Mouse (Mus musculus): ENCODE results near the gene Diaph3. TPM values are rescaled to one million over a fixed set of nuclear protein-coding genes. Genes with fewer than 3 reads are reported as not detected.

Gene Diaph3
- total RNA-seq, 2 experiments from 2014 or later: 2.5 to 2.7 TPM

DNA sequence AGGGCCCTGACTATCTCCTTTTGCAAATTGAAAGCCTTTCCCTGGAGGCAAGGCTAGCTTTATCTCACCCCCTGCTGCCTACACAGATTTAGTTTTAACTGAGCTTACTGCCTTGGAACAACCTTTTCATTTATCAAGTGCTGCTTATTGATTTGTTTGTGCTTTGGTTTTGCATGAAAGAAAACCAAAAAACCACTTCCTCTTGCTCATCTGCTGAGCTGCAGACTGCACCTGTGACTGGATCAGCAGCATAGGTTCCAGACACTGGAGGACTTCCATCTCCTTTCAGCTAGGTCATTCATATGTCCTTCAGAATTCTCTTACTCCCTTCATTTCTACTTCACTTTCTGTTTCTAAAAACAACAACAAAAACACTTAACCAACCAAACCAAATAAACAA, 459.1 kb downstream of the Diaph3 start:
- intact Hi-C loops (cut with DNase I; ENCODE audit: low total_unique reads): loop anchor here (5.0 kb wide), 1 partner anchor 100 kb away; no protein-coding TSS in a partner anchor

DNA sequence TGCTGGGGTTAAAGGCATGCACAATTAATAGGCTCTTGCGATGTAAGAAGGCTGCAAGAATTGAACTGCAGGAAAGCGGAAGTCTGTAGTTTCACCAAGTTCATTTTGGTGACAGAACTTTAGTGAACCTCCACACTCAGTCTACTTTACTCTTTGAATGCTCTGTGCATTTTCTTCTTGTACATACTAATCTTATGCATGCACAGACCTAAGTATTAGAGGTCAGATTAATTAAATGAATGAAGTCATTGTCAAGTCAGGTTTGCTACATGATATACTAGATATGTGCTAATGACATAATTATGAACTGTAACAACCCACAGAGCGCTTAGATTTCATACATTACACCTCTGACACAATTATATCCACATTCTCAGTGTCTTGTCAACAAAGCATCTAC, 462.0 kb downstream of the Diaph3 start:
- no peak for DNase-seq
- intact Hi-C loops (cut with DNase I; ENCODE audit: low total_unique reads): no loop called here

More for the DNA sequence above, 459.1 kb downstream of the Diaph3 start:
- no peak for DNase-seq

DNA sequence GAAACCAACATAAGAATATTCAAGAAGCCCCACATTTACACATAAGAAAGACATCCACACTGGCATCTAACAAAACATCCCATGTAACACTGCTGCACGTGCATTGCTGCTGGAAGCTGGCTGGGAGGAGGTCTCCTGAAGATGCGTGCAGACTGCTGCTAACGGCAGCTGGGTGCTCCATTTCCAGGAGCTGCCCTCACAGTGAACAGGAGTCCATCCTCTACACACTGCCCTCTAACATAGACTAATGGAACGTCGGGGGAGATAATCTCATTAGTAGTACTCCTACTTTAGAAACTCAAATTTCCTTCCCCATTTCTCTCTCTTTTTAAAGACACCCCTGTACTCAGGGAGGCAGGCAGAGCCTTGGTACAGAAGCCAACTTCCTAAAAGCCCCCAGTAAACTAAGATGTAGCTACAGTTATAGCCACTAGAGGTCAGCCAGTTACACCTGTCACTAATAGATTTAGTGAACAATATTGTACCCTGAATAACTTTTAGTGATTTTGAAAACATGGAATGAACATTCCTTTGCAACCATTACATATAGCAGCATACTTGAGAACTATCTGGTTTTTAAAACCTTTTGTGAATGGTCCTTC, 462.8 kb downstream of the Diaph3 start:
- DNase-seq: no peak
- intact Hi-C loops (cut with DNase I; ENCODE audit: low total_unique reads): no loop called here

DNA sequence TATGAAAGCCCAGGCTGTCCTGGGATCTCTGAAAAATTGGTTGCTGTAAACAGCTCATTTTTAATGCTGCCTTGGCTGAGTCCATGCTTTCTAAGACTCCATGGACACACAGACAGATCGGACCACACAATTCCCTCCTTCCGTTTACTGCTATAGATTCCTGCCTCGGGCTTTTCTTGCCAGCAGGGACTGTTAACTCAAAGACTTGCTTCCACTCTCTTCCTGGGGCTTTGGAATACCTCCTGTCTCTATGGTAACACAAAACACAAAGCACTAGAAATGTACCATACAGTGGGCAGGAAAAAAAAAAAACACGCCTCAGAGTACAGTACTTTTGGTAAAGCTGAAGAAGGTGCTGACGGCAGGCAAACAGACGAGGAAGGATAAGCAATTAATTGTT, 464.0 kb downstream of the Diaph3 start:
- DNase-seq: no peak
- intact Hi-C loops (cut with DNase I; ENCODE audit: low total_unique reads): no loop called here

DNA sequence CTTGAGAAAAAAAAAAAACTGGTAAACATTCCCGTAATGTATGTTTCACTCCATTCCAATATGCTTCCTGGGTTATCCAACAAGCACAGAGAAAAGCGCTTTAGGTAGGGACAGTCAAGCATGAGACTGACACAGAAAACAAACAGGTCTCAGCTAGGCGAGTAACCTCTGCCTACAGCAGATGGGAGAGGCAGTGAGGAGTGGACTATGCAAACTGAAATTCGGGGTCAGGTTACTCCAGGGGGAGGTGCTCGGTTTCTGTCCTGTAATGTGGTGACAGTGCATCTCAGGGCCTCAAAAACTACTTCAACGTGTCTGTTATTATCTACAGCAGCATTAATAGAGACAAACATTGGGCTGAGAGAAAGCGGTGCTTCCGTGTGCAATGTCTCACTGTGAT, 465.7 kb downstream of the Diaph3 start:
- intact Hi-C loops (cut with DNase I; ENCODE audit: low total_unique reads): no loop called here
- DNase-seq: no peak

DNA sequence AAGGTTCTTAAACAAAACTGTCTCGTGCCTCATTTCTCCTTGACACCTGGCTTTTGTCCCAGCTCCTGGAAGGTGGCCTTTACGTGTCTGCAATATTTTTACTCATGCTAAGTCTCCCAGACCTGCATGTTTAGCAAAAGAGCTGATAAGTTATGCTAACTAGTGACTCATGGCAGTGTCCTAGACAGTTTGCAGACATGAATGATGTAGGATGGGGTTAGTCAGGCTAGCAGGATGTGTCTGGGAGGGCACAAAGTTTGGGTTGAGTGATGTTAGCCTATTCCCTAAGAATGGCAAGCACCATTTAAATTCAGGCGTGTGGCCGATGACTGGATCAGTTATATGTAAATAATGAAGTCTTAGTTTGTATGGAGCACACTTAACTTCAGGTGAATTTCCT, 478.2 kb downstream of the Diaph3 start:
- intact Hi-C loops (cut with DNase I; ENCODE audit: low total_unique reads): no loop called here
- no peak for DNase-seq

DNA sequence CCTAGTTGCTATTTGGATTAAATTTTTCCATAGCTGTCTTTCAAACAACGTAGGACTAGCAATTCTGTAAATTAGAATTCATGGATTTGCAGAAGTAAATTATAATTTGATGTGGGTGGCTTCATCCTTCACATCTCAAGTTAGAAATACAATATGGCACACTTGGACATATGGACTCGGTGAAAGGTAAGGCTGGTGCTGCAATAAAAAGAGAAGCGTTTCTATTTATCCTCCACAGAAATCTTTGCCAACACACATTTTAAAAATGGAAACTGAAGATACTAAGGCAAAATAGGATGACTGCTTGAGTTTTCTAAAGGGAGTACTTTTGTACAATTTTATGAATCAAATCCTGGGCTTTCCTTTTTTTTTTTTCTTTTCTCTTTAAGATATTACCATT, 480.5 kb downstream of the Diaph3 start:
- intact Hi-C loops (cut with DNase I; ENCODE audit: low total_unique reads): no loop called here
- DNase-seq: no peak

DNA sequence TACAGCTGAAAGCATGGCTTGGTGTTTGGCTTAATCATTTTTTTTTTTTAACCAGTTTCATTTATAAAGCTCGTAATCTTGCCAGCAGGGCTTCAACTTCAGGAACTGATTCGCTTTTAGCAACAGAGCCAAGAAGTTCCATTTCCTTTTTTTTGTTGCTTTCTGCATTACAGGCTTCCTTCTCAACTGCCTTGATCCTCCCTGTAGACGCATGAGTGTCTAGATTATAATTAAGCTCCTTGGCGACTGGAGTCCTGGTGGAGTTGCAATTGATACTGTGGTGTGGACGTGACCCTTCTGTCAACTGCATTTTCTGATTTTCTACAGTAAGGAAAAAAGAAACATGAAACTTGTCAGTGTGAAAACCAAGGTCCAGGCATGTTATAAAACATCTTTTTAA, 484.8 kb downstream of the Diaph3 start:
- intact Hi-C loops (cut with DNase I; ENCODE audit: low total_unique reads): no loop called here
- DNase-seq: no peak

DNA sequence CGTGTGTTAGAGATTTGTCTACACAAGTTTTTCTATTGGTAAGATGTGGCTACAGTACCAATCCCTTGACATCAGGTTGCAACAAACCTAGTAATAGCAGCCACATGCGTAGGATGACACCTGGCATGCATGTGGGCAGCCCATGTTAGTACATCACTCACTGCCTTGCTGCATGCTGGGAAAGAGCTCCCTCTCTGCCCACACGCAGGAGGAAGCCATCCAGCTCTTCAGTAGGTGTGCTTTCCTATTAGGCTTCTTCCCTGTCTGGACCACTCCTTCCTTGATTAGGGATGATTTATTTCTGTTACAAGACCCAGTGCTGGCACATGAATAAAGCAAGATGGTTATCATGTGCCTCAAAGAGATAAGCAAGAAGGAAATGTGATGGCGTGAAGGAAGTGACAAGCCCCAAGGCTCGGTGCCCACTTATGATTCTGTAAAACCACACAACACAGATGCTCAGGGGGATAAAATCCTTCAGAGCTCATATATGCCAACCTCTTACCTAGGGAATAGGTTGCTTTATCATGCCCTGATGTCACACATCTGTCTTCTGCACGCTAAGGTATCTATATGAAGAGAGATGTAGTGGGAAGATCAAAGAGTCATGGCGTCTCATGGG, 494.4 kb downstream of the Diaph3 start:
- no peak for DNase-seq
- intact Hi-C loops (cut with DNase I; ENCODE audit: low total_unique reads): no loop called here

DNA sequence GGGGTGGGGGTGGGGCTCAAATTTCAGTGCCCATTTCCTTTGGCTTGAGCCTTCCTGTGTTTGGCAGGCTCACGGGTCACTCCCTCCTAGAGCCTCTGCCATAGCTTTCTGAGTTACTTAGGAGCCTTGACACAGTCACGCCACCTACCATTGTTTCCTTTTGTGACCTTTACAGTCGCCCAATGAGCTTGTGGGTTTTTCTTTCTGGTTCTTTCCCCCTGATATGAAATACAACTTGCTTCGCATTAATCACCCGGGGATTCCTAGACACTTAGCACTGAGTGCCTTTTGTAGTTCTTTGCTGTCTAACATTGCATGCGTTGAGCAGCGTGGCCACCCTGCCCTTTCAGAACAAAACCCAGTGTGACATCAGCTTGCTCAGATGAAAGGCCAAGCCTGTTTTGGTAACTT, 498.2 kb downstream of the Diaph3 start:
- DNase-seq: no peak

DNA sequence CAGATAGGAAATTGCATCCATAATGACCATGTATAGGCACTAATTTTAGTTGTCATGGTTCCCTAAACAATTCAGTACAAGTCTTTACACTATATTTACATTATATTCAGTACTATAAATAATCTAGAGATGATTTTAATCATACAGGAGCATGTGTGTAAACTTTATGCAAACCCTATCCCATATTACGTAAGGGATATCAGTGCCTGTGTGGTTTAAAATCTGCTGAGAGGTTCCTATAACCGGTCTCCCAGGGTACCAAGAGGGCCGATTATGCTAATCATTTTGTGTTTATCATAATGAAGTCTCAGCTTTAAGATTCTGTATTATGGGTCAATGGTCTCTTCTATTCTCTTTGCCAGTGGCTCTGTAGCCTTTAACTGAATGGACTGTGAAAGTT, 499.2 kb downstream of the Diaph3 start:
- DNase-seq: no peak
- intact Hi-C loops (cut with DNase I; ENCODE audit: low total_unique reads): no loop called here

More for the DNA sequence above, 498.2 kb downstream of the Diaph3 start:
- intact Hi-C loops (cut with DNase I; ENCODE audit: low total_unique reads): no loop called here

DNA sequence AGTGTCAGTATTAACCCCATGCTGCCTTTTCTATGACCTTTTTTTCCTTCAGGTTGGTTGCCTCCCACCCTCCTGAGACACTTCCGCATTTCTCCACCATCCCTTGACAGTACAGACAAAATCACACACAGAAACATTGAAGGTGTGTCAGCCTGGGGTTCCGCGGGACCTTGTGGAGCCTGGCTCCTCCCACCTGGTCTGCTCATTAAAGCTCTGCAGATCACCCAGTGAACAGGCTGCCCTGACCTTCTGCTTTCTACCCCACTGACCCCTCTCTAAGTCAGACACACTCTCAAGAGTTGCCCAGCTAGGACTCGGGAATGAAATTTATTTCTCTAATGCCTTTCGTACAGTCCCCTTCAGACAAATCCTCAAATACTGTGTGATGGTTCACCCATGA, 500.9 kb downstream of the Diaph3 start:
- no peak for DNase-seq
- intact Hi-C loops (cut with DNase I; ENCODE audit: low total_unique reads): no loop called here

DNA sequence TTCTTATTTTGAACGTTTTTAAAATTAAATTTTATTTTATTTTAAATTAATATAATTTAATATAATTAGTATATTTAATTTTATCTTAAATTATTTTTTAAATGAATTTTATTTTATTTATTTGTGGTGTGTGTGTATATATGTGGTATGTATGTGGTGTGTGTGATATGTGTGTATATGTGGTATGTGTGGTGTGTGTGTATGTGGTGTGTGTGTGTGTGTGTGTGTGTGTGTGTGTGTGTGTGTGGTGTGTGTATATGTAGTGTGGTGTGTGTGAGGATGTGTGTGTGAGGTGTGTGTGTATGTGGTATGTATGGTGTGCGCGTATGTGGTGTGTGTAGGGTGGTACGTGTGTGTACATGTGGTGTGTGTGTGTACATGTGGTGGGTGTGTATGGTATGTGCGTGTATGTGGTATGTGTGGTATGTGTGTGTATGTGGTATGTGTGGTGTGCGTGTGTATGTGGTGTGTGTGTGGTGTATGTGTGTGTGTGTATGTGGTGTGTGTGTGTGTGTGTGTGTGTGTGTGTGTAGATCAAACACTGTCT, 505.4 kb downstream of the Diaph3 start:
- no peak for DNase-seq
- intact Hi-C loops (cut with DNase I; ENCODE audit: low total_unique reads): no loop called here

DNA sequence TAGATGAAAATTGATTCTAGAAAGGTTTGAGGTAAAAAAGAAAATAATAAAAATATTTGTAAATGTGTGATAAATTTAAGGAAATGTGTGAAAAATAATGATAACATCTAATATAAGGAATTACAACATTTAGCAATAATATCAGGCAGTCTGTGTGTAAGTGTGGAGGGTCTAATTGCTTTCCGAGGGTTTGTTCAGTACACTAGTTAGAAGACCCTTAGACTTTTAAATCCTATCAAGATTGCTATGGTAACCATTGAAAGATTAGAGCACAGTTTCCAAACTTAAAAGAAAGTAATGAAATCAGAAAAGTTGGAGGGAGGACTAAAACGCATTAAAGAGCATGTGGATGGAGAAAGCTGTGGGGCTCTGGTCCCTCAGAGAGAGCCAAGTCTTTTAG, 506.0 kb downstream of the Diaph3 start:
- intact Hi-C loops (cut with DNase I; ENCODE audit: low total_unique reads): no loop called here
- DNase-seq: no peak

DNA sequence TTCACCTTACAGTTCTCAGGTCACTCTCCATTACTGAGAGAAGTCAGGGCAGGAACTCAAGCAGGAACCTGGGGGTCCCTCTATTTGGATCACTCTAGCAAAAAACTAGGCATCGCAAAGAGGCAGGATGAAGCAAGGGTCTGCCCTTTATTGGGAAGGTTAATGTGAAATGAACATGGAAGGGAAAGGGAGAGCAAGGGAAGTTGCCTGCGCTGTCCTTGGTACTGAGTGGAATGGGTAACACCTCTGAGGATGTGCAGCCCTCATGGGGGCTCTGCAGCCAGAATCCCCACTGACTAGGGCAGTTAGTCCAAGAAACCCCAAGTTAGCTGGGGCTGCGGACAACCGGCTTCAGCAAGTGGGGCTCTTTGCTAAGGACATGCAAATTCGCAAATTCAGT, 507.2 kb downstream of the Diaph3 start:
- DNase-seq: no peak
- intact Hi-C loops (cut with DNase I; ENCODE audit: low total_unique reads): no loop called here

DNA sequence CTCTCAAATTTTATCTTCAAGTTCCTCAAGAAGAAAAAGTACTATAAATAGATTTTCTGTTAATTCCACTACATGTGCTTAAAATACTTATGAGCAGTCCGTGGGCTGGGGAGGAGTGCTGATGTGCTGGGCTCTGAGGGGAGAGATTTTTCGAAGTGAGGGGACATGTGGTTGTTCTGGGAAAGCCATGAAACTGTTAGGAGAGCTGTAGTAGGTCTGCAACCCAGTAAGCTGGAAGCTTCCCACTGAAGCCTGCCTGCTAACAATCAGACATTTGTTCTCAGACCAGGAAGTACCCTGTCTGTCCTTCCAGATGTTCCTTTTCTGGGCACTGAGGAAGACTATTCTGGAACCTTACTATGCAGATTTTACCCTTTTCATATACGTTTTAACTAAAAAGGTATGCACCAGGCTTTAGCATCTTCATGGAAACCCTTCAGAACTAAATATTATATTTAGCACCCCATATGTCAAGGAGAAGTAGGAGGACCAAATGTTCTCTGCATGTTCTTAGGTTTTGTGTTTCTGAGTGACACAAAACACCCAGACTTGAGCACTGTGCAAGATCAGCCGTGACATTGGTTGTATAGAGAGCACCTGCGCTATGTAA, 516.1 kb downstream of the Diaph3 start:
- DNase-seq: no peak
- intact Hi-C loops (cut with DNase I; ENCODE audit: low total_unique reads): no loop called here

DNA sequence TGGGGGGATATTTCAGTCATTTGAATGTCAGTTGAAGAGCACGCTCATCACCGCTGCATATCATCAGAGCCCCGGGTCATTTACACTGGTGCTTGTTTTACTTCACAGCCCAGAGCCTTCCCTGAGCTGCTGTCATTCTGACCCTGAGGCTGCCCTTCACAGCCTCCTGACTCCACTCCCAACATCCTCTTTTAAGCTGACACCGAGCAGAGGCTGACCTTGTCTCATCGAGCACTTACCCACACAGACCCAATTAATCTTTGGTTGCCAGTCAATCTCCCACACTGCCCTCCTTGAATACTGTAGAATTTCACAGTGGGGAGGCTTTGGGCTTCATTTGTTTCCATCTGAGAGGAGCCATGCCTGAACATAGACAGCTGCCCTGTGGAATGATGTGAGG, 521.4 kb downstream of the Diaph3 start:
- DNase-seq: no peak
- intact Hi-C loops (cut with DNase I; ENCODE audit: low total_unique reads): no loop called here
